Mouse (Mus musculus) kidney, adult 2 months (tissue): Measurements from ENCODE around the gene Frmd4a.

Experiments used
- CTCF ChIP-seq: fragments of 200-500 bp; conservative IDR thresholded peaks from 2 replicates; pipeline ENCODE4 v1.5.1; 2011; ENCODE audit warnings: low read depth, mild to moderate bottlenecking, control low read depth, low read length, moderate library complexity, mixed read lengths; ENCODE audit not compliant: insufficient read depth, insufficient read length
- POLR2A ChIP-seq: fragments of 200-500 bp; IDR thresholded peaks from one replicate; pipeline ENCODE4 v1.6.1; 2011; ENCODE audit warnings: low read depth, low read length, control low read depth

DNA sequence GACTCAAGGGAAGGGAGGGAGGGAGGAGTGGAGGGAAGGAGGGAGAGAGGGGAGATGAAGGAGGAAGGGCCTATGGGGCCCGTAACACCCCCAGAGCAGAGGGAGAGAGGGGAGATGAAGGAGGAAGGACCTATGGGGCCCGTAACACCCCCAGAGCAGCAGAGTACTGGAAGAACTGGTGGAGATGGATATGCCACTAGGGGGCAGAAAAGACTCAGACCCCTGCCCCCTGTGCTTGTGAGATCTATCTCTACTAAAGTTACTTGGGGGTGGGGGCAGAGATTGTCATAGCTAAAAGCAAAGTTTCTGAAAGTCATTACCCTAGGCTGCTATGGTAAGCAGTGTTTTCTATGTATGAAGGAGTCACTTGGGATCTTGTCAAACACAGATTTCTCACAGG lies 299.1 kb downstream of the Frmd4a start:
- TF ChIP-seq CTCF (peak; percentile 32; the same call in 1 of the 2 replicates), POLR2A (no peak)
